Mouse (Mus musculus): Measurements from ENCODE around the gene Tcp11l1. TPM values are rescaled to one million over a fixed set of nuclear protein-coding genes. Genes with fewer than 3 reads are reported as not detected.

Gene Tcp11l1
- polyA plus RNA-seq, 1 experiment from 2014 or later = 37.8 TPM

- DNase-seq (ENCODE audit: low spot score) (peak; percentile 18), ATAC-seq (replicated peaks; ENCODE audit: low FRiP score, low read depth) (peak; percentile 73)
- H3K4me1 ChIP-seq (replicated peaks; ENCODE audit: insufficient read depth, low read length) = no peaks in the 10 kb centered on the region
- peaks cover 20% of the 10 kb centered on the region for H3K36me3 ChIP-seq (ENCODE audit: insufficient read depth, low read length)
- no peak for TF ChIP-seq CTCF (IDR thresholded peaks at IDR 0.05; ENCODE audit: low read depth)
- no peaks in the 10 kb centered on the region for H3K9me3 ChIP-seq (replicated peaks; ENCODE audit: low read length)
- no peak overlapping the region for H3K4me2 ChIP-seq (ENCODE audit: low read length)
- H3K4me3 ChIP-seq (replicated peaks; ENCODE audit: low read depth, low read length) = no peak overlapping the region
- WGBS = 39% methylated on average over 8 of the region's 8 CpGs
- no peaks in the 10 kb centered on the region for H3K27me3 ChIP-seq (ENCODE audit: insufficient read depth, low read length)
- H3K27ac ChIP-seq = peak overlapping the region; percentile 65
- H3K9ac ChIP-seq (ENCODE audit: low read depth, low read length) = no peak overlapping the region
These were observed 48.4 kb downstream of the Tcp11l1 start for GRCm38 (mm10) chr2:104663372-104664100.

GRCm38 (mm10) chr2:104658659-104659058 is 53.3 kb downstream of the Tcp11l1 start:
- Histone ChIP-seq H3K4me1 (replicated peaks; ENCODE audit: insufficient read depth, low read length) (no peaks in the 10 kb centered on the region), H3K9me3 (replicated peaks; ENCODE audit: low read length) (no peaks in the 10 kb centered on the region), H3K9ac (ENCODE audit: low read depth, low read length) (no peak overlapping the region), H3K4me2 (ENCODE audit: low read length) (no peak overlapping the region), H3K27ac (no peak overlapping the region), H3K27me3 (ENCODE audit: insufficient read depth, low read length) (no peaks in the 10 kb centered on the region), H3K36me3 (ENCODE audit: insufficient read depth, low read length) (peaks cover 34% of the 10 kb centered on the region), H3K4me3 (replicated peaks; ENCODE audit: low read depth, low read length) (no peak overlapping the region)
- DNase-seq (ENCODE audit: low spot score) (no peak), ATAC-seq (replicated peaks; ENCODE audit: low FRiP score, low read depth) (no peak)
- 79% methylated on average over 1 of the region's 1 CpGs for WGBS
- TF ChIP-seq CTCF (IDR thresholded peaks at IDR 0.05; ENCODE audit: low read depth) = no peak

GRCm38 (mm10) chr2:104615985-104616711 is 95.8 kb downstream of the Tcp11l1 start:
- no peak for ATAC-seq (replicated peaks; ENCODE audit: low FRiP score, low read depth)
- H3K9ac ChIP-seq (ENCODE audit: low read depth, low read length) = no peak overlapping the region
- H3K27me3 ChIP-seq (ENCODE audit: insufficient read depth, low read length) = no peaks in the 10 kb centered on the region
- H3K27ac ChIP-seq = no peak overlapping the region
- H3K9me3 ChIP-seq (replicated peaks; ENCODE audit: low read length) = no peaks in the 10 kb centered on the region
- no peak for TF ChIP-seq CTCF (IDR thresholded peaks at IDR 0.05; ENCODE audit: low read depth)
- no peak overlapping the region for H3K4me2 ChIP-seq (ENCODE audit: low read length)
- DNase-seq (ENCODE audit: low spot score) = no peak
- H3K4me1 ChIP-seq (replicated peaks; ENCODE audit: insufficient read depth, low read length) = no peaks in the 10 kb centered on the region
- H3K4me3 ChIP-seq (replicated peaks; ENCODE audit: low read depth, low read length) = no peak overlapping the region
- WGBS = 78% methylated on average over 4 of the region's 4 CpGs
- H3K36me3 ChIP-seq (ENCODE audit: insufficient read depth, low read length) = no peaks in the 10 kb centered on the region

- ATAC-seq (replicated peaks; ENCODE audit: low FRiP score, low read depth) = no peak
- Histone ChIP-seq H3K4me3 (replicated peaks; ENCODE audit: low read depth, low read length) (no peak overlapping the region), H3K36me3 (ENCODE audit: insufficient read depth, low read length) (0 out of 2 replicates have a peak, but pooled peaks cover 3% of the 10 kb centered on the region), H3K9me3 (replicated peaks; ENCODE audit: low read length) (no peaks in the 10 kb centered on the region), H3K9ac (ENCODE audit: low read depth, low read length) (no peak overlapping the region), H3K27ac (no peak overlapping the region), H3K4me2 (ENCODE audit: low read length) (no peak overlapping the region), H3K4me1 (replicated peaks; ENCODE audit: insufficient read depth, low read length) (no peaks in the 10 kb centered on the region), H3K27me3 (ENCODE audit: insufficient read depth, low read length) (no peaks in the 10 kb centered on the region)
- WGBS = 92% methylated on average over 3 of the region's 3 CpGs
- no peak for DNase-seq (ENCODE audit: low spot score)
- no peak for TF ChIP-seq CTCF (IDR thresholded peaks at IDR 0.05; ENCODE audit: low read depth)
These were observed 97.2 kb downstream of the Tcp11l1 start for GRCm38 (mm10) chr2:104614786-104615185.

Other genes starting within 250 kb of the Tcp11l1 start
- 11.7 and 13.8 TPM in 2 replicates for gene Hipk3, start 217.7 kb downstream of the Tcp11l1 start, polyA plus RNA-seq (2015; fragmentation: Nextera tagmentation; extraction: Ambion mirVana)
- gene Cstf3, start 121.6 kb downstream of the Tcp11l1 start, polyA plus RNA-seq (2015; fragmentation: Nextera tagmentation; extraction: Ambion mirVana) = 42.8 and 48.3 TPM in 2 replicates
- not detected in 2 replicates for gene Pin1rt1, start 4.2 kb upstream of the Tcp11l1 start, polyA plus RNA-seq (2015; fragmentation: Nextera tagmentation; extraction: Ambion mirVana)
- gene Depdc7, start 30.7 kb upstream of the Tcp11l1 start, polyA plus RNA-seq (2015; fragmentation: Nextera tagmentation; extraction: Ambion mirVana) = 27.5 and 27.6 TPM in 2 replicates
- 6.9 and 7.2 TPM in 2 replicates for gene Qser1, start 104.6 kb upstream of the Tcp11l1 start, polyA plus RNA-seq (2015; fragmentation: Nextera tagmentation; extraction: Ambion mirVana)
- 1.5 and 1.7 TPM in 2 replicates for gene Prrg4, start 137.7 kb upstream of the Tcp11l1 start, polyA plus RNA-seq (2015; fragmentation: Nextera tagmentation; extraction: Ambion mirVana)
- gene Ccdc73, start 155.6 kb upstream of the Tcp11l1 start, polyA plus RNA-seq (2015; fragmentation: Nextera tagmentation; extraction: Ambion mirVana) = 9.1 and 12.6 TPM in 2 replicates